Mouse (Mus musculus) ES-E14 (cell line): ENCODE measurements around the gene Cnksr3. TPM values are rescaled to one million over a fixed set of nuclear protein-coding genes. Genes with fewer than 3 reads are reported as not detected.

Experiments
- DNase-seq: peaks from one replicate; pipeline ENCODE4 v3.0.0-alpha.2; 2013; ENCODE audit warnings: low read depth, low spot score
- H3K27ac ChIP-seq: 2 replicates; pipeline ENCODE4 v1.5.1; 2012; ENCODE audit warnings: low read depth, mild to moderate bottlenecking, low read length, moderate library complexity, mixed read lengths; ENCODE audit not compliant: poor library complexity, insufficient read depth, severe bottlenecking
- H3K36me3 ChIP-seq: 2 replicates; pipeline ENCODE4 v1.6.1; 2012; ENCODE audit warnings: mild to moderate bottlenecking, low read length, moderate library complexity, mixed read lengths; ENCODE audit not compliant: control insufficient read depth, poor library complexity, insufficient read depth, severe bottlenecking
- H3K4me1 ChIP-seq, 2 experiments: fragments of 150-350 bp in 1 of 2; sonication (generic) in 1 of 2; 2 replicates each; pipeline ENCODE4 v1.6.1; 2012; ENCODE audit warnings: low read length in 2 of 2, mild to moderate bottlenecking in 1 of 2, mixed read lengths in 1 of 2; ENCODE audit not compliant: control insufficient read depth in 2 of 2, insufficient read depth in 2 of 2, poor library complexity in 1 of 2
- H3K4me3 ChIP-seq, 2 experiments: fragments of 150-350 bp in 1 of 2; sonication (generic) in 1 of 2; 2 replicates each; pipeline ENCODE4 v1.5.1; 2012; ENCODE audit warnings: low read length in 2 of 2, low read depth in 1 of 2, mild to moderate bottlenecking in 1 of 2, mixed read lengths in 1 of 2; ENCODE audit not compliant: insufficient read depth in 1 of 2, poor library complexity in 1 of 2, severe bottlenecking in 1 of 2
- H3K9ac ChIP-seq: 2 replicates; pipeline ENCODE4 v1.6.1; 2012; ENCODE audit warnings: low read depth, mild to moderate bottlenecking, low read length, mixed read lengths; ENCODE audit not compliant: poor library complexity, insufficient read depth, severe bottlenecking
- H3K9me3 ChIP-seq: fragments of 150-350 bp; sonication (generic); 2 replicates; pipeline ENCODE4 v1.6.1; 2012; ENCODE audit warnings: low read depth, mild to moderate bottlenecking, low read length; ENCODE audit not compliant: control insufficient read depth, insufficient read depth
- CHD2 ChIP-seq: IDR thresholded peaks from 2 replicates; pipeline ENCODE4 v1.6.1; 2014; ENCODE audit warnings: mild to moderate bottlenecking, low read depth, low read length, inconsistent platforms
- HCFC1 ChIP-seq: IDR thresholded peaks from 2 replicates; pipeline ENCODE4 v1.6.1; 2012; ENCODE audit warnings: low read length, inconsistent platforms, borderline replicate concordance; ENCODE audit not compliant: insufficient read depth
- MAFK ChIP-seq: IDR thresholded peaks from 2 replicates; pipeline ENCODE4 v1.6.1; 2014; ENCODE audit warnings: mild to moderate bottlenecking, low read depth, low read length, inconsistent platforms; ENCODE audit not compliant: insufficient read depth
- ZC3H11A ChIP-seq: IDR thresholded peaks from 2 replicates; pipeline ENCODE4 v1.6.1; 2012; ENCODE audit warnings: low read depth, mild to moderate bottlenecking, inconsistent platforms, low read length, borderline replicate concordance
- ZNF384 ChIP-seq: IDR thresholded peaks from 2 replicates; pipeline ENCODE4 v1.6.1; 2012; ENCODE audit warnings: low read depth, low read length, inconsistent platforms
- in situ Hi-C, 2 experiments: fragments of 600-800 bp; cut with MboI; formaldehyde crosslinking; loops; one replicate each; pipeline ENCODE4 v1.15.1; 2025; ENCODE audit warnings: low sequenced_read_pairs in 2 of 2, inconsistent platforms in 1 of 2; ENCODE audit not compliant: unreplicated experiment in 2 of 2
- total RNA-seq: library from RNA; depleted of rRNA; stranded (reverse); fragments of 300-350 nt; gene quantifications from 2 replicates; pipeline ENCODE4 v1.2.3, GENCODE M21; 2012

Cnksr3 gene
- total RNA-seq, 1 experiment: 5.4 TPM

- TF ChIP-seq CHD2: no peak
- TF ChIP-seq HCFC1: no peak
- TF ChIP-seq ZC3H11A: no peak
- TF ChIP-seq ZNF384: no peak
- TF ChIP-seq MAFK: no peak
- Histone ChIP-seq H3K27ac (no peak overlapping the region), H3K9ac (peak overlapping the region; percentile 67), H3K4me3 (peak overlapping the region; percentile 72 to 80), H3K4me1 (no peaks in the 10 kb centered on the region; a peak in 1 of 4 replicates), H3K36me3 (0 out of 2 replicates have a peak, but pooled peaks cover 2% of the 10 kb centered on the region), H3K9me3 (no peaks in the 10 kb centered on the region)
- peak; percentile 59 for DNase-seq
- in situ Hi-C loops: no loop called here
Observed at GRCm38 (mm10) chr10:7210991-7211695, 894 bp downstream of the Cnksr3 start.

GRCm38 (mm10) chr10:7209691-7210455, 2.2 kb downstream of the Cnksr3 start:
- Histone ChIP-seq H3K4me1 (peaks cover 0 to 1% of the 10 kb centered on the region in 2 experiments; a peak in 1 of 4 replicates), H3K36me3 (0 out of 2 replicates have a peak, but pooled peaks cover 2% of the 10 kb centered on the region), H3K9ac (no peak overlapping the region), H3K27ac (no peak overlapping the region), H3K4me3 (no peak overlapping the region), H3K9me3 (no peaks in the 10 kb centered on the region)
- in situ Hi-C loops: no loop called here
- TF ChIP-seq ZNF384: no peak
- TF ChIP-seq CHD2: no peak
- TF ChIP-seq ZC3H11A: no peak
- TF ChIP-seq MAFK: no peak
- TF ChIP-seq HCFC1: no peak
- DNase-seq: no peak

GRCm38 (mm10) chr10:7208859-7209441, 3.1 kb downstream of the Cnksr3 start:
- in situ Hi-C loops: no loop called here
- no peak overlapping the region for H3K4me3 ChIP-seq
- DNase-seq: no peak
- no peak overlapping the region for H3K27ac ChIP-seq
- H3K9ac ChIP-seq: no peak overlapping the region
- TF ChIP-seq ZNF384 (no peak), HCFC1 (no peak), MAFK (no peak), CHD2 (no peak), ZC3H11A (no peak)
- H3K9me3 ChIP-seq: no peaks in the 10 kb centered on the region
- 0 out of 2 replicates have a peak, but pooled peaks cover 2% of the 10 kb centered on the region for H3K36me3 ChIP-seq
- peaks cover 0 to 2% of the 10 kb centered on the region in 2 experiments; a peak in 1 of 4 replicates for H3K4me1 ChIP-seq

- Histone ChIP-seq H3K36me3 (0 out of 2 replicates have a peak, but pooled peaks cover 2% of the 10 kb centered on the region), H3K9ac (no peak overlapping the region), H3K4me3 (no peak overlapping the region), H3K4me1 (peaks cover 0 to 2% of the 10 kb centered on the region in 2 experiments; a peak in 1 of 4 replicates), H3K9me3 (no peaks in the 10 kb centered on the region), H3K27ac (no peak overlapping the region)
- no peak for DNase-seq
- in situ Hi-C loops: no loop called here
- TF ChIP-seq ZC3H11A (no peak), ZNF384 (no peak), MAFK (no peak), HCFC1 (no peak)
Observed at GRCm38 (mm10) chr10:7207301-7207700, 4.7 kb downstream of the Cnksr3 start.
